Mouse (Mus musculus) kidney, embryonic 14.5 days (tissue): ENCODE measurements at regions not wholly inside any gene's neighbourhood (a gene's known extent, or its start where the extent isn't known, plus 50 kb on each side); places are given as distances from the start of the nearest gene placed in this dataset.

Source experiments
- ATAC-seq: fragments of 200-750 bp; cut with Nextera tagmentation; 2 replicates; pipeline ENCODE4 v1.8.0; 2017; ENCODE audit warnings: moderate number of reproducible peaks, mild to moderate bottlenecking, moderate TSS enrichment, moderate library complexity; ENCODE audit not compliant: low FRiP score, low TSS enrichment
- H3K27ac ChIP-seq: fragments of 300-500 bp; sonication (generic); 2 replicates; pipeline ENCODE4 v1.5.1; 2014; ENCODE audit warnings: low read depth, mild to moderate bottlenecking, low read length, moderate library complexity, mixed read lengths
- H3K27me3 ChIP-seq: fragments of 300-500 bp; sonication (generic); 2 replicates; pipeline ENCODE4 v1.6.1; 2014; ENCODE audit warnings: mild to moderate bottlenecking, low read length; ENCODE audit not compliant: control insufficient read depth, insufficient read depth
- H3K36me3 ChIP-seq: fragments of 300-500 bp; sonication (generic); 2 replicates; pipeline ENCODE4 v1.6.1; 2014; ENCODE audit warnings: low read length, mixed read lengths; ENCODE audit not compliant: control insufficient read depth, insufficient read depth
- H3K4me1 ChIP-seq: fragments of 300-500 bp; sonication (generic); 2 replicates; pipeline ENCODE4 v1.6.1; 2014; ENCODE audit warnings: low read length, mixed read lengths; ENCODE audit not compliant: control insufficient read depth, insufficient read depth
- H3K4me2 ChIP-seq: fragments of 300-500 bp; sonication (generic); replicated peaks from 2 replicates; pipeline ENCODE4 v1.6.1; 2014; ENCODE audit warnings: low read depth, mild to moderate bottlenecking, low read length
- H3K4me3 ChIP-seq: fragments of 300-500 bp; sonication (generic); 2 replicates; pipeline ENCODE4 v1.5.1; 2014; ENCODE audit warnings: mild to moderate bottlenecking, low read length
- H3K9ac ChIP-seq: fragments of 300-500 bp; sonication (generic); 2 replicates; pipeline ENCODE4 v1.6.1; 2014; ENCODE audit warnings: low read depth, mild to moderate bottlenecking, low read length, moderate library complexity
- H3K9me3 ChIP-seq: fragments of 300-500 bp; sonication (generic); 2 replicates; pipeline ENCODE4 v1.6.1; 2016; ENCODE audit warnings: low read length; ENCODE audit not compliant: control insufficient read depth
- WGBS: fragments of 180-500 bp; shearing (Covaris S2); extraction: QIAGEN DNeasy Blood & Tissue Kit; methylation state at CpG from one replicate; pipeline ENCODE4 v1.1.7; 2014; 5-methylcytosine and 5-hydroxymethylcytosine counted together

DNA sequence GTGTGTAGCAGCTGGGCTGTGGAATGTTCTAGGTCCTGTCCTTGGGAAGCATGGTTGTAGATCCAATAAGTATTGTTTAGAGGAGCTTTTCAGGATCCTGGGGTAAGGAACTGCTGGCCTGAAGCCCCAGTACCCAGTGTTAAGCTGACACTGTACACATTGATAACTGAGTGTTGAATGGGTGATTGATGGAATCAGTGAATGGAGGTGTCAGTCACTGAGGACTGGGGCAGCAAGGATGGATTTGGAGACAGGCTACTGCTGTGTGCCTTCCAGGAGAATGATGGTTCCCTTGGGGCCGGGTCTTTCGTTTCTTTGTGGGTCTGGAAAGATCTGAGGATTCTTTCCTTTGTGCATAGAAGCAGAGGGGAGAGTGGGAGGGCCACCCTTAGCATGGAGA, 51.9 kb upstream of the Irx3 start:
- ATAC-seq, result no peak
- Histone ChIP-seq H3K9ac (no peak overlapping the region), H3K9me3 (no peaks in the 10 kb centered on the region), H3K4me1 (no peaks in the 10 kb centered on the region), H3K4me3 (no peak overlapping the region), H3K27me3 (peaks cover 4% of the 10 kb centered on the region; the same call in 1 of the 2 replicates), H3K36me3 (no peaks in the 10 kb centered on the region), H3K4me2 (no peak overlapping the region), H3K27ac (no peak overlapping the region)
- WGBS, result 53% methylated on average over 2 of the region's 2 CpGs

DNA sequence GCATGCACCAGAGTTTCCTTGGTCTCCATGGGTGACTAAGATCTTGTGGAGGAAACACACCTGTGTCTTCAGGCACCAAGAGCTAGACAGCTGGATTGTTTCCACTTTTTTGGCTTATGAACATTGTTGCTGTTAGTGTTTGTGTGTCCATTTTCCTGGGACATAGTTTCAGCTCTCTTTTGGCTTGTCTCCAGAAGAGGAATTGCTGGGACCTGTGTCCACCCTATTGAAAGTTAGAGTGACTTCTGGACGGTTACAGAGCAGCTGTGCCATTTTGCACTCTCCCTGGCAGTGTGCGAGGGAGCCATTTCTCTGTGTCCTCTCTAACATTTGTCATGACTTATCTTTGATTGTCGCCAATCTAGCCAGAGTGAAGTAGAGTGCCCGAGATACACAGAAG, 51.5 kb upstream of the Irx3 start:
- no peak overlapping the region for H3K27ac ChIP-seq
- H3K4me1 ChIP-seq, result no peaks in the 10 kb centered on the region
- H3K4me2 ChIP-seq, result no peak overlapping the region
- no peak for ATAC-seq
- H3K9me3 ChIP-seq, result no peaks in the 10 kb centered on the region
- H3K36me3 ChIP-seq, result no peaks in the 10 kb centered on the region
- WGBS, result 65% methylated on average over 4 of the region's 4 CpGs
- no peak overlapping the region for H3K9ac ChIP-seq
- H3K4me3 ChIP-seq, result no peak overlapping the region
- H3K27me3 ChIP-seq, result peaks cover 4% of the 10 kb centered on the region; the same call in 1 of the 2 replicates
